In the genomic region with DNA sequence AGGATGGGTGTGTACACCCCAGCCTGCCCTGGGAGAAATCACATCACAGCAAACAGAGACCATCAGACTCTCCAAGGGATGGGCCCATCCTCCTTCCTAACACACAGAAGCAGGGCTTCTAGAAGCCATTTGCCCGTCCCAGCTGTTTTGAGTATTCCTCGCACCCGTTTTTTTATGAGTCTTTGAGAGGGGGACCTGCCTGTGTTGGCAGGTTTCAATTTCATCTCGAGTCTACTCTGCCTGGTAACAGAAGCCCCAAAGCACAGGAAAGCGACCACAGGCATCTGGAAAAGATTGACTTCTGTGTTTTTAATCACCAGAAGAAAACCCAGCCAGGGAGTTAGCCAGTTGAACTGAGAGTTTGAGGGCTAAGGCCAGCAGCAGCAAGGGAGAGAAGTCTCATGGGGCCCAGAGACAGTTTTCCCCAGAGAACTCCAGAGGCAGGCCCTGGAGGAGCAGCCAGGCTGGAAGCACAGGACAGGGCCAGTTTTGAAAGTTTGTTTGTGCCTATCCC, we compare ENCODE assay signal across 7 mouse cellular contexts. TPM values are rescaled to one million over a fixed set of nuclear protein-coding genes. Genes with fewer than 3 reads are reported as not detected.
A peak's percentile ranks its signal among the peaks of the same experiment; 100 is the strongest.
DNase-seq lines count a peak whose midpoint lies in the region; ATAC-seq and TF ChIP-seq lines count a peak whose summit lies in the region.

No protein-coding gene starts in this region.

- in situ Hi-C loops in CH12.LX (cut with MboI; ENCODE audit: low pct_ligation_motif_present, low pct_unique_long_range_greater_than_20kb, low sequenced_read_pairs): no loop called here

- 41% methylated on average over 5 of the region's 5 CpGs for WGBS in liver, embryonic 15.5 days (ENCODE audit: insufficient replicate concordance)

- ATAC-seq in liver, embryonic 15.5 days (ENCODE audit: insufficient read depth): no peak
- ATAC-seq in monocyte, adult 5-6 weeks (replicated peaks; ENCODE audit: insufficient number of reproducible peaks, low FRiP score, low TSS enrichment, poor library complexity, severe bottlenecking): no peak

- peak overlapping the region; percentile 10; the same call in 1 of the 2 replicates for H3K4me2 ChIP-seq in CH12.LX (ENCODE audit: insufficient read depth, low read depth, poor library complexity, severe bottlenecking)
- no peak overlapping the region for H3K4me2 ChIP-seq in liver, embryonic 15.5 days

- no peak for TF ChIP-seq RAD21 in CH12.LX (IDR thresholded peaks at IDR 0.05; ENCODE audit: low read depth, low read length)

- no peak for TF ChIP-seq POLR2A in CH12.LX (IDR thresholded peaks at IDR 0.05; ENCODE audit: low read depth, low read length)

- no peaks in the 10 kb centered on the region for H3K79me2 ChIP-seq in CH12.LX (replicated peaks; ENCODE audit: control insufficient read depth, extremely low read depth, insufficient read depth, poor library complexity, severe bottlenecking)

- H3K36me3 ChIP-seq in CH12.LX (replicated peaks in 1 of 2; ENCODE audit: control insufficient read depth in 1 of 2, insufficient read depth in 1 of 2, low read length in 1 of 2): no peaks in the 10 kb centered on the region
- H3K36me3 ChIP-seq in liver, embryonic 15.5 days (replicated peaks): no peaks in the 10 kb centered on the region

- H3K4me3 ChIP-seq in CH12.LX (replicated peaks in 1 of 3; ENCODE audit: low read depth in 2 of 3, low read length in 2 of 3, poor library complexity in 1 of 3): no peak overlapping the region
- no peak overlapping the region for H3K4me3 ChIP-seq in liver, embryonic 15.5 days (replicated peaks)

- no peak for TF ChIP-seq CTCF in CH12.LX (conservative IDR thresholded peaks at IDR 0.05 in 1 of 2, IDR thresholded peaks at IDR 0.05 in 1 of 2; ENCODE audit: low read depth in 2 of 2, low read length in 2 of 2)

- no peak for TF ChIP-seq EP300 in CH12.LX (IDR thresholded peaks at IDR 0.05; ENCODE audit: low read length)

- H3K9ac ChIP-seq in CH12.LX (ENCODE audit: insufficient read depth, low read depth): no peak overlapping the region
- no peak overlapping the region for H3K9ac ChIP-seq in liver, embryonic 15.5 days

- H3K9me3 ChIP-seq in CH12.LX (replicated peaks; ENCODE audit: low read length): peaks cover 7% of the 10 kb centered on the region
- no peaks in the 10 kb centered on the region for H3K9me3 ChIP-seq in liver, embryonic 15.5 days (replicated peaks)

- DNase-seq in CH12.LX (ENCODE audit: extremely low read depth) (no peak), NIH3T3 (ENCODE audit: low read depth) (peak; percentile 80)
- peak; percentile 47 to 54 for DNase-seq in heart, adult 9 months (ENCODE audit: low spot score in 2 of 2)
- no peak for DNase-seq in natural killer cell, adult 2 months (ENCODE audit: low spot score in 2 of 2)
- DNase-seq in kidney, adult 9 months: no peak

- H3K27me3 ChIP-seq in CH12.LX (replicated peaks): peaks cover 3% of the 10 kb centered on the region
- H3K27me3 ChIP-seq in liver, embryonic 15.5 days: no peaks in the 10 kb centered on the region

- dilution Hi-C loops in CH12.LX (cut with MboI; ENCODE audit: extremely low pct_ligation_motif_present, extremely low pct_unique_long_range_greater_than_20kb, low sequenced_read_pairs): no loop called here

- no peak overlapping the region for H3K27ac ChIP-seq in CH12.LX (ENCODE audit: insufficient read depth, low read depth)
- 0 out of 2 replicates have a peak overlapping the region, but pooled peaks have one; percentile 14 for H3K27ac ChIP-seq in liver, embryonic 15.5 days (replicated peaks)

- H3K4me1 ChIP-seq in CH12.LX (ENCODE audit: control insufficient read depth in 1 of 2, insufficient read depth in 2 of 2): peaks cover 3 to 21% of the 10 kb centered on the region in 2 experiments
- no peaks in the 10 kb centered on the region for H3K4me1 ChIP-seq in liver, embryonic 15.5 days (replicated peaks)

TF ChIP-seq in CH12.LX, 34 proteins besides CTCF, POLR2A, EP300 and RAD21:
- no peak for TF ChIP-seq SMC3 (IDR thresholded peaks at IDR 0.05; ENCODE audit: low read depth, low read length)
- no peak for TF ChIP-seq HCFC1 (IDR thresholded peaks at IDR 0.05; ENCODE audit: low read depth, low read length)
- no peak for TF ChIP-seq MEF2A (IDR thresholded peaks at IDR 0.05; ENCODE audit: borderline replicate concordance, low read depth, low read length)
- TF ChIP-seq CHD2 (IDR thresholded peaks at IDR 0.05; ENCODE audit: low read length): no peak
- no peak for TF ChIP-seq ETS1 (conservative IDR thresholded peaks at IDR 0.05; ENCODE audit: low read depth, low read length)

RNA-seq across cellular contexts. Expression of a gene that starts 24.7 kb away (rescaled TPM):
- total RNA-seq in CH12.LX (2012; rRNA removed) (not detected in 2 replicates), CH12.LX (2014; rRNA removed) (not detected in 2 replicates)
- polyA plus RNA-seq in CH12.LX (2012; ENCODE audit: insufficient read length, low read depth): not detected in 2 replicates
- polyA plus RNA-seq in liver, embryonic 15.5 days (2015; fragmentation: Nextera tagmentation; extraction: Ambion mirVana): 1.5 and 1.9 TPM in 2 replicates
- total RNA-seq in monocyte, adult 5-6 weeks (2017): 20.9 to 75.7 TPM (median 27.3 TPM) in 3 replicates

Comparison
In these comparisons a context has a peak if more than half of its experiments do, and no peak if none do; other contexts are left out.
1. DNase-seq: peak in NIH3T3 (single experiment) and heart, adult 9 months (2 of 2); none in CH12.LX (single experiment), natural killer cell, adult 2 months (0 of 2) and kidney, adult 9 months (single experiment).
2. RNA of a gene that starts 24.7 kb away (total RNA-seq): 20.9 to 75.7 TPM in monocyte, adult 5-6 weeks; not detected in CH12.LX; every median in the first group is over 10 times any median in the second.